Mouse (Mus musculus) ES-Bruce4 (cell line): ENCODE measurements around the gene Mul1.

Experiments used
- CTCF ChIP-seq: IDR thresholded peaks from one replicate; pipeline ENCODE4 v1.8.1; 2011; ENCODE audit warnings: low read depth, low read length
- EP300 ChIP-seq: IDR thresholded peaks from 2 replicates; pipeline ENCODE4 v1.6.1; 2011; ENCODE audit warnings: low read depth, low read length; ENCODE audit not compliant: insufficient read depth
- POLR2A ChIP-seq: IDR thresholded peaks from one replicate; pipeline ENCODE4 v1.8.1; 2011; ENCODE audit warnings: low read length; ENCODE audit not compliant: insufficient read depth

- TF ChIP-seq CTCF (no peak), EP300 (no peak), POLR2A (no peak)
Observed at GRCm38 (mm10) chr4:138457091-138457490, 22.6 kb downstream of the Mul1 start.
